Mouse (Mus musculus): ENCODE results near the gene Ctsk.

DNA sequence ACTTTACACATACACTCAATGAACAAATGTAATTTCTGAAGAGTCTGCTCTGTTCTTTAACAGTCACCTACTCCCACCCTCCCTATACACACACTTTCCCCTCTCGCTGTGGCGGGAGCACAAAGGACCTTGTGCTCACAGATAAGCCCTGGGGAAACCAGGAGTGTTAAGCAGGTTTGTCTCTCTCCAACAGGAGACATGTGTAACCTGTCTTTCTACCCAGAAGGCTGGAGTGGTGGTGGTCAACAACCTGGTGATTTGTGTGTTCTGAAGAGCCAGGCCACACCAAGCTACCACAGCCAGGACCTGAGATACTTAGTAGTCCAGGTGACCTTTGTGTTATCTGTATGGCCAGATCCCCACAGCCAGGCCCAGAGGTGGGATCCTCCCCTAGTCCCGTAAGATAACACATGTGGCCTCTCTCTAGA is 17.6 kb downstream of the Ctsk start:
- TF ChIP-seq GATA1 (IDR thresholded peaks at IDR 0.05; ENCODE audit: borderline replicate concordance, low read length) = no peak
- no peak for TF ChIP-seq FLI1 (IDR thresholded peaks at IDR 0.05; ENCODE audit: low read length)

All from megakaryocyte, embryonic 14.5 days (primary cell).